Mouse (Mus musculus) lung, embryonic 16.5 days (tissue): Measurements from ENCODE around the gene Grb7. TPM values are rescaled to one million over a fixed set of nuclear protein-coding genes. Genes with fewer than 3 reads are reported as not detected.

ENCODE experiments used
- ATAC-seq: fragments of 200-750 bp; cut with Nextera tagmentation; 2 replicates; pipeline ENCODE4 v1.8.0; 2017; ENCODE audit warnings: low read depth, mild to moderate bottlenecking, moderate library complexity
- H3K27ac ChIP-seq: fragments of 300-500 bp; sonication (generic); 2 replicates; pipeline ENCODE4 v1.5.1; 2014; ENCODE audit warnings: mild to moderate bottlenecking, control low read depth, low read length
- H3K27me3 ChIP-seq: fragments of 300-500 bp; sonication (generic); 2 replicates; pipeline ENCODE4 v1.6.1; 2014; ENCODE audit warnings: low read depth, low read length, mixed read lengths; ENCODE audit not compliant: control insufficient read depth, insufficient read depth
- H3K36me3 ChIP-seq: fragments of 300-500 bp; sonication (generic); 2 replicates; pipeline ENCODE4 v1.6.1; 2014; ENCODE audit warnings: low read length; ENCODE audit not compliant: control insufficient read depth, insufficient read depth
- H3K4me1 ChIP-seq: fragments of 300-500 bp; sonication (generic); replicated peaks from 2 replicates; pipeline ENCODE4 v1.6.1; 2014; ENCODE audit warnings: low read length, mixed read lengths; ENCODE audit not compliant: control insufficient read depth, insufficient read depth
- H3K4me2 ChIP-seq: fragments of 300-500 bp; sonication (generic); 2 replicates; pipeline ENCODE4 v1.6.1; 2014; ENCODE audit warnings: low read depth, low read length, control low read depth
- H3K4me3 ChIP-seq: fragments of 300-500 bp; sonication (generic); 2 replicates; pipeline ENCODE4 v1.5.1; 2014; ENCODE audit warnings: mild to moderate bottlenecking, low read length, control low read depth
- H3K9ac ChIP-seq: fragments of 300-500 bp; sonication (generic); 2 replicates; pipeline ENCODE4 v1.6.1; 2014; ENCODE audit warnings: low read length, control low read depth
- H3K9me3 ChIP-seq: fragments of 300-500 bp; sonication (generic); 2 replicates; pipeline ENCODE4 v1.6.1; 2016; ENCODE audit warnings: low read length; ENCODE audit not compliant: control insufficient read depth
- WGBS: fragments of 180-500 bp; shearing (Covaris S2); extraction: QIAGEN DNeasy Blood & Tissue Kit; methylation state at CpG from one replicate; pipeline ENCODE4 v1.1.7; 2014; 5-methylcytosine and 5-hydroxymethylcytosine counted together
- polyA plus RNA-seq: library from polyadenylated mRNA; unstranded; fragments of >200 nt; fragmentation: Nextera tagmentation; extraction: Ambion mirVana; gene quantifications from 2 replicates; pipeline ENCODE4 v1.2.1, GENCODE M21; 2015

Gene Grb7
- polyA plus RNA-seq, 1 experiment from 2014 or later = 47.6 TPM

DNA sequence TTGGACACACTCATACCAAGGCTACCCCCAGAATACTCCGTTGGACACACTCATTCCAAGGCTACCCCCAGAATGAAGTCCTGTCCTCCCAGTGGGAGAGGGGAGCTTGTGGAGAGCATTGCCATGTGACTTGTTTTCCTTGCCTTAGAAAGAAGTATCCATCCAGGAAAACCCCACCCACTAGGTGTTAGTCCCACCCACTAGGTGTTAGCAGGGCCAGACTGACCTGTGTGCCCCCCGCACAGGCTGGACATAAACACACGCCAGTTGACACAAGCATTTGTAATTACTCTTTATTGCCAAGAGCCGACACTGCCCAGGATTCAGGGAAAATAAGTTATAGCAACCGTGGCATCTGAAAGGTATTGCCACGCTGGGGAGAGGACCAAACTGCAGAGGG lies 8.8 kb upstream of the Grb7 start:
- no peaks in the 10 kb centered on the region for H3K27me3 ChIP-seq
- H3K4me2 ChIP-seq = no peak overlapping the region

DNA sequence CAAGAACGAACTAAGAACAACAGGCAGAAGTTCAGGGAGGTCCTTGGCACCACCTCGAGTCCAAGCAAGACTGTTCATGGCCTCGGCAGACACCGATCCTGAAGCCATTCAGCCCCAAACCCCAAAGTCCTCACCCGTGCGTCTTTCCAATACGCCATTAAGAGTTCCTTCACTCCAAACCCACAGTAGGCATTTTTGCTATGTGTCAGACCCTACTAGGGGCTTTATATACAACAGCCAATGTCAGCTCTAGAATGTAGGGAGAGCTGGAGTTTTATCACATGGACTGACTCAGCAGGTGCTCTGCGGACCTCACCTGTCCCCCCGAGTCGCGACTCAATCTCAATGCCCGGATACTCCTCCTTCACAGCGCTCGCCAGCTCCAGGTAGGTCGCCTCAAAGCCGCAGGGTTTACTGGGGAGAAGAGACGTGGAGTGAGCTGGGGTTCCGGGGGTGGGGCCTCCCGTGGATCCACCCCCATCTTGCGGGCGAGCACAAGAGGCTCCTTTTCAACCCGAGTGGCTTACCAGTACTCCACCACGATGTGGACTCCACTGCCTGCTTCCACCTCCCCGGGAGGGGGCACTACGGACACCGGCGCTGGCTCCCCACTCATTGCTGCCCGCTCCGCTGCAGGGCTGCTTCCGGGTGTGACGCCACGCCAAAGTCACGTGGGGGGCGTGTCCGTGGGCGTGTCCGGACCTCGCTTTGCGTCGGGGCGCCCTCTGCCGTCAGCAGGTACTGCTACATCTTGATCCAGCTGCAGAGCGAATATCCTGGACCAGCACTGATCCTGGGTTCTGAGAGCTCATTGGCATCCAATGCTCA lies 7.6 kb upstream of the Grb7 start, which contains the start of gene Mien1:
Gene Mien1 (minus strand): TSS at position 661 of the 828 bp plus-strand sequence.
- Histone ChIP-seq H3K9ac (peak within 1 kb of the TSS; percentile 77), H3K4me1 (peaks cover 8% of the 10 kb centered on the region), H3K36me3 (peaks cover 25% of the 10 kb centered on the region), H3K4me3 (peak within 1 kb of the TSS; percentile 70), H3K27me3 (no peaks in the 10 kb centered on the region), H3K4me2 (peak within 1 kb of the TSS; percentile 96), H3K27ac (peak within 1 kb of the TSS; percentile 55), H3K9me3 (no peaks in the 10 kb centered on the region)
- under 1% methylated on average over 43 of the region's 43 CpGs for WGBS
- ATAC-seq = peak; percentile 94

More for the DNA sequence above, 8.8 kb upstream of the Grb7 start:
- 75% methylated on average over 6 of the region's 6 CpGs for WGBS
- no peaks in the 10 kb centered on the region for H3K9me3 ChIP-seq
- H3K27ac ChIP-seq = no peak overlapping the region
- no peak overlapping the region for H3K4me3 ChIP-seq
- H3K36me3 ChIP-seq = peaks cover 34% of the 10 kb centered on the region
- ATAC-seq = no peak
- peak overlapping the region; percentile 77 for H3K9ac ChIP-seq
- H3K4me1 ChIP-seq = peaks cover 8% of the 10 kb centered on the region

DNA sequence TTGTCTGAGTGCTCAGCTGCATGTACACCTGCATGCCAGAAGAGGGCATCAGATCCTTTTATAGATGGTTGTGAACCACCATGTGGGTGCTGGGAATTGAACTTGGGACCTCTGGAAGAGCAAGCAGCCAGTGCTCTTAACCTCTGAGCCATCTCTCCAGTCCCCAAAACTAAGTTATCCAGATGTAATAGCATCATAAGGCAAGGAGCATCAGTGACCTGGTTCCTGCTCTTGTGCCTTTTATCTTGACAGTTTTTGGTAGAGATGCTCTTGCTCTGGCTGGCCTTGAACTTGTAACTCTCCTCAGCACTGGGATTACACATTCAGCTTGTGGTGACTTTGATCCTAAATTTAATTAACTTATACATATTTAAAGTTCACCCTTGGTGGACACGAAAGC lies 2.5 kb upstream of the Grb7 start:
- H3K4me1 ChIP-seq = peaks cover 3% of the 10 kb centered on the region; the same call in 1 of the 2 replicates
- no peak for ATAC-seq
- no peak overlapping the region for H3K9ac ChIP-seq
- H3K4me2 ChIP-seq = no peak overlapping the region
- no peaks in the 10 kb centered on the region for H3K9me3 ChIP-seq
- WGBS = 77% methylated on average over 1 of the region's 1 CpGs
- no peak overlapping the region for H3K4me3 ChIP-seq
- no peaks in the 10 kb centered on the region for H3K36me3 ChIP-seq
- peaks cover 8% of the 10 kb centered on the region for H3K27me3 ChIP-seq
- H3K27ac ChIP-seq = no peak overlapping the region

DNA sequence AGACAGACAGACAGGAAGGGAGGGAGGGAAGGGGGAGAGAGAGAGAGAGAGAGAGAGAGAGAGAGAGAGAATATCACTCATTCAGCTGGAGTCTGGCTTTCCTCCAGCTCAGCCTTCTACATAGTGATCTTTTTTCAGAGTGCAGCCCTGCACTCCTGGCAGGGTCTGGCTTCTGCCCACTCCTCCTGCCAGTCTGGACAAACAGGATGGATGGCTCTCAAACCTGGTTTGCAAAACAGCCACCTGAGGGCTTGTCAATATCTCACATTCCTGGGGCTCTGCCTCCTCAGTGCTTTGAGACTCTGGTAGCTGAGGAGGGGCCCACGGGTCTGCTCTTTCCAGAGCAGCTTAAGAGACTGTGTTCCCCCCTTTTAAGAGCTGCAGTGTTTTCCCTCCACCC lies 956 bp upstream of the Grb7 start:
- peak; percentile 45 for ATAC-seq
- H3K4me2 ChIP-seq = no peak overlapping the region
- 33% methylated on average over 1 of the region's 1 CpGs for WGBS
- H3K27me3 ChIP-seq = peaks cover 8% of the 10 kb centered on the region
- H3K4me3 ChIP-seq = no peak overlapping the region
- no peak overlapping the region for H3K9ac ChIP-seq
- H3K4me1 ChIP-seq = peaks cover 9% of the 10 kb centered on the region
- no peaks in the 10 kb centered on the region for H3K9me3 ChIP-seq
- H3K36me3 ChIP-seq = no peaks in the 10 kb centered on the region
- H3K27ac ChIP-seq = peak overlapping the region; percentile 86

DNA sequence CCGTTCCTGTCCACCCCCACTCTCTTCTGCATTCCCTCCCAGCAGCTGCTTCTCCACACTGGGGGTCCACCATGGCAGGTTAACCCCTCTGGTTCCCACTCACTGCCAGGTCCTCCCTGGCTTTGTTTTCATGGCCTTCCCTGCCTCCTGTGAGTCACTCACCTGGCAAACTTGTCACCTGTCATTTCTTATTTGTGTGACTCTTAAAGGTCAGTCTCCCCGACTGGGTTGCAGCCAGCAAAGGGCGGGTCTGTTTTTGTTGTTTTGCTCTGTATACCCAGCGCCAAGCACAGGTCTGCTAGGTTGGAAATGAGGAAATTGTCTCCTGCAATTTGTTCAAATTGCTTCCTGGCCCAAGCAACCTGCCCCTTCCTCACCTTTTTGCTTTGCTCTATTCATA lies 515 bp upstream of the Grb7 start:
- Histone ChIP-seq H3K27ac (peak overlapping the region; percentile 86), H3K4me3 (no peak overlapping the region), H3K4me2 (no peak overlapping the region), H3K9ac (no peak overlapping the region), H3K9me3 (no peaks in the 10 kb centered on the region), H3K27me3 (peaks cover 8% of the 10 kb centered on the region), H3K4me1 (peaks cover 12% of the 10 kb centered on the region), H3K36me3 (no peaks in the 10 kb centered on the region)
- WGBS = 20% methylated on average over 4 of the region's 4 CpGs
- no peak for ATAC-seq

DNA sequence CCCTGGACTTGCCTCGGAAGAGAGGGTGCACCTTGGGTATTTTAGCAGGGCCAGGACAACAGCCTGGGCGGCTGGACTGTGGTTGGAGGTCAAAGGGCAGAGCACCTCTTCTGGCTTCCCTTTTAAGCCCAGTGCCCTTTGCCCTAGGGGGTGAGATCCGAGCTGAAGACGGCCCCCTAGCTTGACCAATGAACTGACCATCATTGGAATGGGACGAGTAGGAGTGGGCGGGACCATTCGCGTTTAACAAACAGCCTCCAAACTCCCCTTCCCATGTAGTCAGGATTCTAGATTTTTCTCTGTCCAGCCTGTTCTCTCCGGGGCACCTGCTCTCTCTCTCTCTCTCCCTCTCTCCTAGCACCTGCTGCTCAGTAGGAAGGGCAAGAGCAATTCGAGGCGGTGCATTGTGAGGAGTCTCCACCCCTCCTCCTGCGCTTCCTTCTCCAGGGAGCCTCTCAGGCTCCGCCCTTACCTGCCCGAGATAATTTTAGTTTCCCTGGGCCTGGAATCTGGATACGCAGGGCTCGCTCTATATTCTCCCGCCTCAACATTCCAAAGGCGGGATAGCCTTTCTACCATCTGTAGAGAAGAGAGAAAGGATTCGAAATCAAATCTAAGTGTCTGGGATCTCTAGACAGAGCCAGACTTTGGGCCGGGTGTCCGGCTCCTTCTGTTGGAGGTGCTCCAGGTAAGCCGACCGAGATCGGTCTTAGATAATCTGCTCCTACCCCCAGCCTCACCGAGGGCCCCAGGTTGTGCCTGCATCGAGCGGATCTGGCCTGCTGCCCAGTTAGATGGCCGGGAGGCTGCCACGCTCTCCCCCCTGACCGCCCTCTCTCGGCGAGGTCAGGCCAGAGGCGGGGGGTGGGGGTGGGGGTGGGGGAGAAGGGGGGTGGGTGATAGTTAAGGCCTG lies 624 bp downstream of the Grb7 start:
- WGBS = 2% methylated on average over 32 of the region's 33 CpGs
- Histone ChIP-seq H3K4me2 (peak overlapping the region; percentile 54), H3K36me3 (no peaks in the 10 kb centered on the region), H3K27me3 (peaks cover 8% of the 10 kb centered on the region), H3K9me3 (no peaks in the 10 kb centered on the region), H3K27ac (peak overlapping the region; percentile 86), H3K4me3 (peak overlapping the region; percentile 48), H3K9ac (peak overlapping the region; percentile 63), H3K4me1 (peaks cover 12% of the 10 kb centered on the region)
- peak; percentile 87 for ATAC-seq

DNA sequence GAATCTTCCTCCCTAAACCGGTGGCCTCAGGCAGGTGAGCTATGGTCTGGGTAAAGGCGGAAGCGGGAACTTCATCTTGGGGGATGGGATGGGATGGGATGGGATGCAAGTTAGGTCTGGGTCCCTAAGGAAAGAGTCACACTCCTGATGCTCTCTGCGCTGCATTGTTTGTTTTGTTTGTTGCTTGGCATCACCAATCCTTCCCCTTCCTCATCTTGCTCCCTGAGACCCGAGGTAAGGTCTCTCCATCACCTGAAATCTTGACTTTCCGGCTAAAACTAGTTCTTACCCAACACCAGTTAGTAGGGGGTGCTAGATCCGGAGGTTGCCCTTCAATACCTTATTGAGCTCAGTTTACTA lies 1.3 kb downstream of the Grb7 start:
- Histone ChIP-seq H3K4me2 (peak overlapping the region; percentile 54), H3K36me3 (no peaks in the 10 kb centered on the region), H3K4me1 (peaks cover 12% of the 10 kb centered on the region), H3K27ac (peak overlapping the region; percentile 86), H3K9ac (peak overlapping the region; percentile 63), H3K4me3 (peak overlapping the region; percentile 48), H3K9me3 (no peaks in the 10 kb centered on the region), H3K27me3 (peaks cover 8% of the 10 kb centered on the region)
- WGBS = 8% methylated on average over 7 of the region's 7 CpGs
- no peak for ATAC-seq

DNA sequence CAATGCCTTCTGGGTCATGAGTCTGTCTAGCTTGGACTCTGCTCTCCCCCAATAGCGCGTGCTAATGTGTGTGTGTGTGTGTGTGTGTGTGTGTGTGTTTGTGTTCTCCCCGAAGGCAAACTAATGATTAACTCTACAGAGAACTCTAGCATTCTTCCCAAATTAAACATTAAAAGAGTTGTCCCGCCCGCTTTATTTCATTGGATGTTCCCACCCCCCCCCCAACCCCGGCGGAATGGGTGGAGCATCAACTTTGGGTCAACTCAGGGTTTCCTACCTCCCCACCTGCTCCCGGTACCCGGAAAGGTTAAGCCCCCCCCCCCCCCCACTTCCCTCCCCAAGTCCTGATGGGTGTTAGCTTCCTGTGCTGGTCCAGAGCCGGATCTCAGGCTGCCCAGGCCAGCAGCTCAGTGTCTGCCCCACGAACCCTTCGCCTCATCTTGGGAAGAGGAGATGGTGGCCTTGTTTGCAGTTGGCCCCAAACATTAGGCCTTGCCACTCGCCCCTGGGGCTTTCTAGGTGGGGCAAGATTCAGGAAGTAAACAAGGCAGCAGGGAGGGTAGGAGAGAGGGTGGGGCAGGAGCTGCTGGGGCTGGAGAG lies 2.1 kb downstream of the Grb7 start:
- Histone ChIP-seq H3K27me3 (peaks cover 8% of the 10 kb centered on the region), H3K9me3 (no peaks in the 10 kb centered on the region), H3K9ac (peak overlapping the region; percentile 63), H3K4me2 (peak overlapping the region; percentile 54), H3K4me3 (peak overlapping the region; percentile 48), H3K4me1 (peaks cover 12% of the 10 kb centered on the region), H3K27ac (peak overlapping the region; percentile 86), H3K36me3 (0 out of 2 replicates have a peak, but pooled peaks cover 2% of the 10 kb centered on the region)
- 25% methylated on average over 13 of the region's 13 CpGs for WGBS
- peak; percentile 48; the same call in 1 of the 2 replicates for ATAC-seq
